Mouse (Mus musculus) cortical plate, adult 2 months (tissue): Measurements from ENCODE around the gene Taf10.

ENCODE experiments used
- CTCF ChIP-seq: fragments of 200-500 bp; IDR thresholded peaks from 2 replicates; pipeline ENCODE4 v1.5.1; 2011; ENCODE audit warnings: mild to moderate bottlenecking, control low read depth, low read length; ENCODE audit not compliant: insufficient read depth; ENCODE audit errors: extremely low read depth
- POLR2A ChIP-seq: fragments of 200-500 bp; IDR thresholded peaks from 2 replicates; pipeline ENCODE4 v1.6.1; 2011; ENCODE audit warnings: mild to moderate bottlenecking, low read length, control low read depth; ENCODE audit not compliant: insufficient read depth; ENCODE audit errors: extremely low read depth

- TF ChIP-seq CTCF (no peak), POLR2A (no peak)
Measured at GRCm38 (mm10) chr7:105726980-105727325, 17.2 kb downstream of the Taf10 start.
